Mouse (Mus musculus) hematopoietic stem cell, adult 5-6 weeks (primary cell): ENCODE results near the gene Prdm13. TPM values are rescaled to one million over a fixed set of nuclear protein-coding genes. Genes with fewer than 3 reads are reported as not detected.

ENCODE experiments used
- ATAC-seq, 2 experiments: fragments of 125-278 bp in 1 of 2; replicated peaks in 1 of 2; 2 replicates each; pipeline ENCODE4 v1.8.0; 2016 to 2017; ENCODE audit warnings: inconsistent platforms in 2 of 2, mild to moderate bottlenecking in 2 of 2, moderate number of reproducible peaks in 2 of 2, low read depth in 1 of 2, moderate TSS enrichment in 1 of 2; ENCODE audit not compliant: low FRiP score in 2 of 2, poor library complexity in 2 of 2, severe bottlenecking in 2 of 2, insufficient read depth in 1 of 2, low TSS enrichment in 1 of 2
- total RNA-seq: library from RNA; stranded (forward); fragments of 172-1452, 232-1000 nt; gene quantifications from 2 replicates; pipeline ENCODE4 v1.2.3, GENCODE M21; 2017

The Prdm13 gene
- not detected in 2 replicates for total RNA-seq

GRCm38 (mm10) chr4:21685595-21686091 lies at the start of gene Prdm13:
TSS of gene Prdm13 (minus strand) at chr4:21685963.
- 0 out of 4 replicates have a peak, but pooled peaks of 1 of the 2 experiments have one; percentile 25 for ATAC-seq

GRCm38 (mm10) chr4:21727615-21728165 lies 41.9 kb upstream of the Prdm13 start, which contains the start of gene Ccnc:
TSS of gene Ccnc (plus strand) at chr4:21727701.
- peak; percentile 99 to 100 for ATAC-seq

GRCm38 (mm10) chr4:21726912-21727614 lies 41.3 kb upstream of the Prdm13 start:
- ATAC-seq: peak; percentile 64 to 66

- ATAC-seq: no peak
Measured at GRCm38 (mm10) chr4:21722752-21723334, 37.1 kb upstream of the Prdm13 start.

- ATAC-seq: peak; percentile 99
Measured at GRCm38 (mm10) chr4:21712147-21712546, 26.4 kb upstream of the Prdm13 start.

- ATAC-seq: no peak
Measured at GRCm38 (mm10) chr4:21705046-21705445, 19.3 kb upstream of the Prdm13 start.

GRCm38 (mm10) chr4:21695638-21696254 lies 10.0 kb upstream of the Prdm13 start:
- peak; percentile 92 to 96 for ATAC-seq

GRCm38 (mm10) chr4:21690221-21690620 lies 4.5 kb upstream of the Prdm13 start:
- no peak for ATAC-seq

GRCm38 (mm10) chr4:21689492-21689941 lies 3.8 kb upstream of the Prdm13 start:
- ATAC-seq: no peak

GRCm38 (mm10) chr4:21688703-21689200 lies 3.0 kb upstream of the Prdm13 start:
- no peak for ATAC-seq

- no peak for ATAC-seq
Measured at GRCm38 (mm10) chr4:21687783-21688702, 2.3 kb upstream of the Prdm13 start.

- no peak for ATAC-seq
Measured at GRCm38 (mm10) chr4:21686934-21687333, 1.2 kb upstream of the Prdm13 start.

GRCm38 (mm10) chr4:21686416-21686815 lies 653 bp upstream of the Prdm13 start:
- ATAC-seq: no peak

GRCm38 (mm10) chr4:21684341-21684970 lies 1.3 kb downstream of the Prdm13 start:
- no peak for ATAC-seq

- no peak for ATAC-seq
Measured at GRCm38 (mm10) chr4:21682421-21683150, 3.2 kb downstream of the Prdm13 start.

GRCm38 (mm10) chr4:21680971-21681370 lies 4.8 kb downstream of the Prdm13 start:
- no peak for ATAC-seq
